Mouse (Mus musculus) E14TG2a.4 (cell line): Measurements from ENCODE around the gene Usp19.

Source experiments
- H3K27me3 ChIP-seq: 2 replicates; pipeline ENCODE4 v1.6.1; 2014; ENCODE audit warnings: low read length, control low read depth; ENCODE audit not compliant: insufficient read depth
- H3K36me3 ChIP-seq: 2 replicates; pipeline ENCODE4 v1.6.1; 2014; ENCODE audit warnings: low read length, control low read depth; ENCODE audit not compliant: insufficient read depth
- H3K4me1 ChIP-seq: replicated peaks from 2 replicates; pipeline ENCODE4 v1.6.1; 2014; ENCODE audit warnings: low read depth, low read length, control low read depth
- H3K4me3 ChIP-seq: replicated peaks from 2 replicates; pipeline ENCODE4 v1.5.1; 2014; ENCODE audit warnings: mild to moderate bottlenecking, low read length
- H3K9me3 ChIP-seq: 2 replicates; pipeline ENCODE4 v1.6.1; 2014; ENCODE audit warnings: low read length, control low read depth
- CTCF ChIP-seq: conservative IDR thresholded peaks from 2 replicates; pipeline ENCODE4 v1.5.1; 2014; ENCODE audit warnings: low read length
- NANOG ChIP-seq: IDR thresholded peaks from 2 replicates; pipeline ENCODE4 v1.6.1; 2014; ENCODE audit warnings: borderline replicate concordance, low read length, mixed read lengths
- POU5F1 ChIP-seq: IDR thresholded peaks from 2 replicates; pipeline ENCODE4 v1.6.1; 2014; ENCODE audit warnings: low read length, borderline replicate concordance

Usp19 gene

DNA sequence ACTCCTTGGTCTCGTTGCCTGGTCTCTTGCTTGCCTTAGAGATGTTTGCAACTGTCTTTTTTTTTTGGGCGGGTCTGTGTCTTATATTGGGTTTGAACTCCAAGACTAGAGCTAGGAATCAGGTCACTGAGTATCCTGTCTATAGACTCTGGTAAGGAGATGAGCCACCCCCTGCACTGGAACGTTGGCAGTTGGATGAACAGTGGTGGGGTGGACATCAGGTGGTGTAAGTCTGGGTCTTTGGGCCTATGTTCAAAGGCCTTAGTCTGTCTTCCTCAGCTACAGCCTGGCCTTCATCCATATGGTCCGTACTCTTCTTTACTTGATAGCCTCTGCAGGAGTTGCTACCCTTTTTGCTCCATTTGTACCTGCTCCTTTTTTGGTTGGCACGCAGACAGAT is 28.7 kb upstream of the Usp19 start:
- Histone ChIP-seq H3K4me3 (peak overlapping the region; percentile 97), H3K27me3 (no peaks in the 10 kb centered on the region), H3K36me3 (peaks cover 47% of the 10 kb centered on the region), H3K4me1 (peaks cover 64% of the 10 kb centered on the region), H3K9me3 (no peaks in the 10 kb centered on the region)
- TF ChIP-seq CTCF (no peak), POU5F1 (no peak), NANOG (no peak)

DNA sequence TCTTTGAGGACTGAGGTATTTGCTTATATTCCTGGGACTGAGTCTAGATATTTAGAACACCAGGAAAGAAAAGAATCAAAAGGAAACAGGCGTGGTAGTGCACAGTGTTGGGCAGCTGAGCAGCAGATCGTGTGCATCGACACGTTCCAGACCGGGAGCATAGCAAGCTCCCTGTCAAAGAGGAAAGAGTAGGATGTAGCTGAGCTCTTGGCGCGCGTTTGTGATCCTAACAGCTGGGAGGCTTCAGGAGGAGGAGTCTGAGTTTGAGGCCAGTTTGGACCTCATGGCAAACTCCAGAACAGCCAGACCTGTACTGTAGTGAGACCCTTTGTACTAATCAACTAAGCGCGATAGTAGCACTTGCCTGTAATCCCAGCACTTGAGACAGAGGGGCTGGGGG is 28.2 kb upstream of the Usp19 start:
- peaks cover 59% of the 10 kb centered on the region for H3K4me1 ChIP-seq
- no peaks in the 10 kb centered on the region for H3K9me3 ChIP-seq
- H3K36me3 ChIP-seq, result peaks cover 47% of the 10 kb centered on the region
- no peak for TF ChIP-seq CTCF
- no peak for TF ChIP-seq POU5F1
- no peak for TF ChIP-seq NANOG
- H3K27me3 ChIP-seq, result no peaks in the 10 kb centered on the region
- peak overlapping the region; percentile 97 for H3K4me3 ChIP-seq

DNA sequence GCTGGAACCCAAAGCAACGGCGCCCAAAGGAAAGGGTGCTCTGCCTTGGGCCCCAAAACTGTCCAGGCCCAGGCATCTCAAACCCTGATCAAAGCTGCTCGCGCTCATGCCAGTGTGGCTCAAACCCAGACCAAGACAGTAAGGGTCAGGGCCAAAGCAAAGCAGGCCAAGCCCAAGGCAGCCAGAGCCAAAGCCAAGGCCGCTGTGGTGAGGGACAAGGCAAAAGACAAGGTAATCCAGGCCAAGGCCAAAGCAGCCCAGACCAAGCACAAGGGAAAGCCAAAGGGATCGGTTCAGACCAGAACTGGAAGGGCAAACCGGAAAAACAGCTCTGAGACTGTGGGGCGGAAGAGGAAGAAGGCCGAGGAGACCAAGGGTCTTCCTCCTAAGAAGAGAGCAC is 26.7 kb upstream of the Usp19 start:
- H3K9me3 ChIP-seq, result no peaks in the 10 kb centered on the region
- H3K27me3 ChIP-seq, result no peaks in the 10 kb centered on the region
- H3K4me1 ChIP-seq, result peaks cover 51% of the 10 kb centered on the region
- peak overlapping the region; percentile 58 for H3K4me3 ChIP-seq
- TF ChIP-seq NANOG (no peak), POU5F1 (no peak), CTCF (no peak)
- H3K36me3 ChIP-seq, result peaks cover 47% of the 10 kb centered on the region

DNA sequence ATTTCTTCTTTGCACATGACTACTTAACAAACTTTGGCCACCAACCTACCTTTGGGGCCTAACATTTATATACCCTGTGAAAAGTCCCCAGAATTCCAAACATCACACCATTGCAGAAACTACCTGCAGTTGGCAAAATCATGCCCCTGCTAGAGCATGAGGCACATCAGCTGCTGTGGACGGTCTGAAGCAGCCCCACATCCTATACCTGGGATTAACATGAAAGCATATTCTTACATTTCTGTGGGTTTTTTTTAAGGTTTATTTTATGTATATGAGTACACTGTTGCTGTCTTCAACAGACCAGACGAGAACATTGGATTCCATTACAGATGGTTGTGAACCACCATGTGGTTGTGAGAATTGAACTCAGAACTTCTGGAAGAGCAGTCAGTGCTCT is 24.2 kb upstream of the Usp19 start:
- TF ChIP-seq NANOG, result no peak
- peaks cover 53% of the 10 kb centered on the region for H3K4me1 ChIP-seq
- no peaks in the 10 kb centered on the region for H3K9me3 ChIP-seq
- H3K27me3 ChIP-seq, result no peaks in the 10 kb centered on the region
- peaks cover 47% of the 10 kb centered on the region for H3K36me3 ChIP-seq
- H3K4me3 ChIP-seq, result no peak overlapping the region

DNA sequence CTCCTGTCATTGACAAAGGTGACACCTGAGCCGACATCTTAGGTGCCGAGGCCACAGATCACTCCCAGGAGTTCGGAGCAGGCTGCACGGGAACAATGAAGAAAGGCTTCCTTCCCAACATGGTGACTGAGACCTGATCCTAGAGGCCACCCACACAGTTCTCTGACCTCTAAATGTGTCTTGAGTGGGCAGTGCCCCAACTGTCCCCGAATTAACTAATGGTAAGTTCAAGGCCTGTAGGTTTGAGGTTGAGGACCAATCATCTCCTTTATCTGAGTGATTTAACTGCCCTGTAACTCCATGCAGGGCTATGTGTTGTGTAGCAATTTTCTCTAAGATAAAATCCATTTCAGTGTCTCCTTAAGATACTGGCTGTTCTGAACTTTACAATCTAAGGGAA is 21.0 kb upstream of the Usp19 start:
- no peak for TF ChIP-seq POU5F1
- TF ChIP-seq CTCF, result no peak
- TF ChIP-seq NANOG, result no peak
- Histone ChIP-seq H3K27me3 (no peaks in the 10 kb centered on the region), H3K4me1 (peaks cover 23% of the 10 kb centered on the region), H3K4me3 (no peak overlapping the region), H3K9me3 (no peaks in the 10 kb centered on the region), H3K36me3 (peaks cover 19% of the 10 kb centered on the region)

DNA sequence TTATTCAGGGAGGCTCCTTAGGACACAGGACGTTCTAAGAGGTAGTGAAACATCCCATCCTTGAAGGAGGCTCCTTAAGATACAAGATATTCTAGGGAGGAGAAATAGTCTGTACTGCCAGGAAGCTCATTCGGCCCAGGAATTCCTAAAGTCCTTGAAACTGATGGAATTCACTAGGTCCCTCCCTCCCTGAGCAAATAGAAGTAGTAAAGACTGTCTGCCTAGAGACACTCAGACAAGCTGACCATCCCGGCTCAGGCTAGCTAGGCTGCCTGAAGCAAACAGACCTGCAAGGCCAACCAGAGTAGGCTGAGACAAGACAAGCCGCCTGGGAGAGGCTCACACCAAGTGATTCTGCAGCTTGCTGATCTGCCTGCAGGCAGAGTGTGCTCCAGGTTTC is 20.6 kb upstream of the Usp19 start:
- H3K36me3 ChIP-seq, result peaks cover 16% of the 10 kb centered on the region
- H3K4me3 ChIP-seq, result no peak overlapping the region
- H3K4me1 ChIP-seq, result peaks cover 20% of the 10 kb centered on the region
- no peaks in the 10 kb centered on the region for H3K27me3 ChIP-seq
- TF ChIP-seq CTCF, result no peak
- no peak for TF ChIP-seq POU5F1
- TF ChIP-seq NANOG, result no peak
- no peaks in the 10 kb centered on the region for H3K9me3 ChIP-seq

DNA sequence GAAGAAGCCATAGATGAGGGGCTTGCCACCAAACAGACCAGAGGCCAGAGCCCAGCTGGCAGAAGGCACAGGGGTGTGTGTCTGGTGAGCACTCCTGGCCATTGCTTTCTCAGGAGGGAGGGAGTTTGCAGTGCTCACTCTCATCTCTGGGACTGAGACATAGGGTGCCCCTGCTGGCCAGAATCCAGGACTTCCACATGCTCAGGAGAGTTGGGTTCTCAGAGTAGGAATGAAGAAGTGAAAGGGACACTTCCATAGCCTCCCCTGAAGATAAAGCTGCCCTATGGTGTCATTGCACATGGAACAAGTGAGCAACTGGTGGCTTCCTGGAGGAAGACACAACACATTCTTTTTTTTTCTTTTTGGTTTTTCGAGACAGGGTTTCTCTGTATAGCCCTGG is 15.9 kb upstream of the Usp19 start:
- no peak overlapping the region for H3K4me3 ChIP-seq
- H3K36me3 ChIP-seq, result no peaks in the 10 kb centered on the region
- no peaks in the 10 kb centered on the region for H3K9me3 ChIP-seq
- H3K27me3 ChIP-seq, result no peaks in the 10 kb centered on the region
- TF ChIP-seq POU5F1 (no peak), CTCF (peak; percentile 14; the same call in 1 of the 2 replicates), NANOG (no peak)
- H3K4me1 ChIP-seq, result peaks cover 37% of the 10 kb centered on the region

DNA sequence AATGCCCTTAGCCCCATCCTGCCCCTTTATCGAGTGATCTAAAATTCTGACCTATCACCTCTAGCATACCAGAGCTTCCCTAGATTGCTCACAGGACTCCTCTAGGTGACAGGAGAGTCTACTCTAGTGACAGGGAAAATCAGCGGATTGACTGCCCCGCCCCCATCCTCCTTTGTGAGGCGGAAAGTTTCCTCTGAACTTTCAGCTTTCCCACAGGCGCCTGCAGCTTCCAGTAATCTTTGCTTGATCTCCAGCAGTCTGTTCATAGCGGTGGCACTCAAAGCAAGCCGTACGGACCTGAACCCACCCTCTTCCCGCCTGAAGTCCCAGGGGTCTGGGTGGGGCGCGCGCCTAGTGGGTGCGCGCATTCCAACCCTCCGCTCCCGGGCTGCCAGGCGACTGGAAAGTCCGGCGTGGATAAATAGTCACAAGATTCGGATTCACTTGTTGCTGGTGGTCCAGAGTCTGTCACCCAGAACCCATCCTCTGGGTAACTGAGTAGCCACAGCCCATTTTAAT is 11.7 kb upstream of the Usp19 start:
- Histone ChIP-seq H3K4me1 (peaks cover 71% of the 10 kb centered on the region), H3K4me3 (peak overlapping the region; percentile 74), H3K27me3 (peaks cover 11% of the 10 kb centered on the region), H3K9me3 (no peaks in the 10 kb centered on the region), H3K36me3 (peaks cover 15% of the 10 kb centered on the region; the same call in 1 of the 2 replicates)
- TF ChIP-seq NANOG, result peak; percentile 50; the same call in 1 of the 2 replicates
- TF ChIP-seq CTCF, result no peak

DNA sequence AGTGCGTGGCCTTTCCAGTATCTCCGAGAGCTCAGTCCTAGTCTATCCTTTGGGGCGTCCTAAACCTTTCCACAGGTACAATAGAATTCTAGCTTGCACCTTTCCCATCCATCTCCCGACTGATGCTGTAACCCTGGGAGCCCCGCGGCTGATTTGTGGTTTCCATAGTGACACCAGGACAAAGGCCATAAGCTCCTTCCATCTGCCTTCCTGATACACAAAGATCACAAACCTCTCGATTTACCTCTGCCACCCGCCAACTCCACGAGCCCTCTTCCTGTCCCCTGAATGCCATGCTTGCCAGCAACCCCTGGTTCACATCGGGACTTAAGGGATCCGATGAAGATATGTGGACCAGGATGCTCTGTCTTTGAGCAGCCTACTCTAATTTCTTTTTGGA is 11.2 kb upstream of the Usp19 start:
- TF ChIP-seq NANOG, result no peak
- TF ChIP-seq POU5F1, result no peak
- TF ChIP-seq CTCF, result no peak
- Histone ChIP-seq H3K36me3 (peaks cover 18% of the 10 kb centered on the region), H3K9me3 (no peaks in the 10 kb centered on the region), H3K27me3 (peaks cover 11% of the 10 kb centered on the region), H3K4me1 (peaks cover 76% of the 10 kb centered on the region), H3K4me3 (peak overlapping the region; percentile 74)
